Mouse (Mus musculus) stomach, postnatal 0 days (tissue): ENCODE measurements around the gene Sdsl. TPM values are rescaled to one million over a fixed set of nuclear protein-coding genes. Genes with fewer than 3 reads are reported as not detected.

Experiments
- ATAC-seq: fragments of 200-750 bp; cut with Nextera tagmentation; 2 replicates; pipeline ENCODE4 v1.8.0; 2017; ENCODE audit not compliant: low FRiP score, low TSS enrichment
- DNase-seq: peaks from one replicate; pipeline ENCODE4 v3.0.0-alpha.2; 2016; ENCODE audit warnings: low spot score
- H3K27ac ChIP-seq: fragments of 300-500 bp; sonication (generic); replicated peaks from 2 replicates; pipeline ENCODE4 v1.5.1; 2014; ENCODE audit warnings: mild to moderate bottlenecking, control low read depth
- H3K27me3 ChIP-seq: fragments of 300-500 bp; sonication (generic); 2 replicates; pipeline ENCODE4 v1.6.1; 2014; ENCODE audit warnings: low read length; ENCODE audit not compliant: control insufficient read depth, insufficient read depth
- H3K36me3 ChIP-seq: fragments of 300-500 bp; sonication (generic); 2 replicates; pipeline ENCODE4 v1.6.1; 2014; ENCODE audit warnings: low read length, mixed read lengths; ENCODE audit not compliant: control insufficient read depth, insufficient read depth
- H3K4me1 ChIP-seq: fragments of 300-500 bp; sonication (generic); replicated peaks from 2 replicates; pipeline ENCODE4 v1.6.1; 2014; ENCODE audit warnings: antibody characterized with exemption; ENCODE audit not compliant: control insufficient read depth, insufficient read depth
- H3K4me2 ChIP-seq: fragments of 300-500 bp; sonication (generic); replicated peaks from 2 replicates; pipeline ENCODE4 v1.6.1; 2014; ENCODE audit warnings: low read depth, mild to moderate bottlenecking, control low read depth, moderate library complexity
- H3K4me3 ChIP-seq: fragments of 300-500 bp; sonication (generic); 2 replicates; pipeline ENCODE4 v1.5.1; 2014; ENCODE audit warnings: low read depth, low read length, control low read depth
- H3K9ac ChIP-seq: fragments of 300-500 bp; sonication (generic); 2 replicates; pipeline ENCODE4 v1.6.1; 2014; ENCODE audit warnings: mild to moderate bottlenecking, low read length, control low read depth, mixed read lengths
- H3K9me3 ChIP-seq: fragments of 300-500 bp; sonication (generic); 2 replicates; pipeline ENCODE4 v1.6.1; 2016; ENCODE audit warnings: low read length; ENCODE audit not compliant: control insufficient read depth
- CTCF ChIP-seq: IDR thresholded peaks from 2 replicates; pipeline ENCODE4 v1.5.1; 2016; ENCODE audit warnings: antibody characterized with exemption, low read depth, mild to moderate bottlenecking, moderate library complexity
- EP300 ChIP-seq: optimal IDR thresholded peaks from 2 replicates; pipeline ENCODE3; 2016; ENCODE audit warnings: antibody characterized with exemption
- WGBS: fragments of 180-500 bp; shearing (Covaris S2); extraction: QIAGEN DNeasy Blood & Tissue Kit; methylation state at CpG from one replicate; pipeline ENCODE4 v1.1.7; 2014; 5-methylcytosine and 5-hydroxymethylcytosine counted together
- polyA plus RNA-seq: library from polyadenylated mRNA; unstranded; fragments of >200 nt; fragmentation: Nextera tagmentation; extraction: Ambion mirVana; gene quantifications from 2 replicates; pipeline ENCODE4 v1.2.1, GENCODE M21; 2015

The Sdsl gene
- polyA plus RNA-seq, 1 experiment from 2014 or later = 16.8 TPM

- ATAC-seq (no peak), DNase-seq (no peak)
- WGBS = 2% methylated on average over 21 of the region's 21 CpGs
Observed at GRCm38 (mm10) chr5:120434231-120434735, 38.3 kb downstream of the Sdsl start.

GRCm38 (mm10) chr5:120433135-120433760 is 39.4 kb downstream of the Sdsl start:
- TF ChIP-seq EP300 (no peak), CTCF (no peak)
- H3K27ac ChIP-seq = no peak overlapping the region
- no peak overlapping the region for H3K9ac ChIP-seq
- no peaks in the 10 kb centered on the region for H3K36me3 ChIP-seq
- 4% methylated on average over 13 of the region's 13 CpGs for WGBS
- H3K4me1 ChIP-seq = no peaks in the 10 kb centered on the region; the same call in 1 of the 2 replicates
- H3K27me3 ChIP-seq = peaks cover 42% of the 10 kb centered on the region
- H3K4me3 ChIP-seq = no peak overlapping the region
- no peaks in the 10 kb centered on the region for H3K9me3 ChIP-seq
- DNase-seq = no peak
- no peak overlapping the region for H3K4me2 ChIP-seq
- no peak for ATAC-seq

More at GRCm38 (mm10) chr5:120434231-120434735, 38.3 kb downstream of the Sdsl start:
- no peaks in the 10 kb centered on the region; the same call in 1 of the 2 replicates for H3K4me1 ChIP-seq
- peaks cover 52% of the 10 kb centered on the region for H3K27me3 ChIP-seq
- no peak overlapping the region for H3K27ac ChIP-seq
- no peak overlapping the region for H3K4me3 ChIP-seq
- no peak overlapping the region for H3K4me2 ChIP-seq
- TF ChIP-seq CTCF (no peak), EP300 (no peak)
- H3K36me3 ChIP-seq = no peaks in the 10 kb centered on the region
- H3K9ac ChIP-seq = no peak overlapping the region
- H3K9me3 ChIP-seq = no peaks in the 10 kb centered on the region

GRCm38 (mm10) chr5:120432486-120433015 is 40.1 kb downstream of the Sdsl start:
- no peaks in the 10 kb centered on the region for H3K36me3 ChIP-seq

GRCm38 (mm10) chr5:120431649-120432485 is 40.7 kb downstream of the Sdsl start, which contains the start of gene Lhx5:
TSS of gene Lhx5 (plus strand) at chr5:120431699.
- no peak for ATAC-seq
- Histone ChIP-seq H3K27ac (no peak within 1 kb of the TSS), H3K36me3 (no peaks in the 10 kb centered on the region), H3K4me3 (no peak within 1 kb of the TSS), H3K27me3 (peaks cover 41% of the 10 kb centered on the region), H3K4me1 (no peaks in the 10 kb centered on the region; the same call in 1 of the 2 replicates), H3K9me3 (no peaks in the 10 kb centered on the region), H3K9ac (no peak within 1 kb of the TSS), H3K4me2 (no peak within 1 kb of the TSS)
- under 1% methylated on average over 69 of the region's 69 CpGs for WGBS
- DNase-seq = no peak
- TF ChIP-seq EP300 (no peak), CTCF (no peak)

More at GRCm38 (mm10) chr5:120432486-120433015, 40.1 kb downstream of the Sdsl start:
- H3K4me1 ChIP-seq = no peaks in the 10 kb centered on the region; the same call in 1 of the 2 replicates
- WGBS = under 1% methylated on average over 9 of the region's 9 CpGs
- H3K27me3 ChIP-seq = peaks cover 36% of the 10 kb centered on the region
- no peak for ATAC-seq
- H3K27ac ChIP-seq = no peak overlapping the region
- no peak overlapping the region for H3K9ac ChIP-seq
- no peak for DNase-seq
- TF ChIP-seq CTCF (no peak), EP300 (no peak)
- H3K9me3 ChIP-seq = no peaks in the 10 kb centered on the region
- no peak overlapping the region for H3K4me2 ChIP-seq
- H3K4me3 ChIP-seq = no peak overlapping the region

GRCm38 (mm10) chr5:120431001-120431583 is 41.5 kb downstream of the Sdsl start:
- 2% methylated on average over 30 of the region's 30 CpGs for WGBS
- H3K9me3 ChIP-seq = no peaks in the 10 kb centered on the region

More at GRCm38 (mm10) chr5:120431001-120431583, 41.5 kb downstream of the Sdsl start:
- no peak overlapping the region for H3K4me2 ChIP-seq
- DNase-seq = no peak
- H3K9ac ChIP-seq = no peak overlapping the region
- TF ChIP-seq CTCF (no peak), EP300 (no peak)
- no peak for ATAC-seq
- H3K27me3 ChIP-seq = peaks cover 45% of the 10 kb centered on the region
- H3K36me3 ChIP-seq = no peaks in the 10 kb centered on the region
- no peaks in the 10 kb centered on the region; the same call in 1 of the 2 replicates for H3K4me1 ChIP-seq
- H3K27ac ChIP-seq = no peak overlapping the region
- H3K4me3 ChIP-seq = no peak overlapping the region
